Mouse (Mus musculus) CH12F3 (cell line): ENCODE measurements at regions not wholly inside any gene's neighbourhood (a gene's known extent, or its start where the extent isn't known, plus 50 kb on each side); places are given as distances from the start of the nearest gene placed in this dataset.

Source experiments
- in situ Hi-C: fragments of 300-500 bp; cut with MboI; formaldehyde crosslinking; loops from 2 replicates; pipeline ENCODE4 v1.14.3; 2020; ENCODE audit warnings: low sequenced_read_pairs

GRCm38 (mm10) chr13:71157656-71158299 is 316.2 kb upstream of the Adamts16 start:
- in situ Hi-C loops = no loop called here

- in situ Hi-C loops = no loop called here
These were observed 308.5 kb upstream of the Adamts16 start for GRCm38 (mm10) chr13:71150092-71150491.

GRCm38 (mm10) chr13:71149303-71149696 is 307.7 kb upstream of the Adamts16 start:
- in situ Hi-C loops = no loop called here

GRCm38 (mm10) chr13:71148491-71149302 is 307.1 kb upstream of the Adamts16 start:
- in situ Hi-C loops = no loop called here

- in situ Hi-C loops = no loop called here
These were observed 305.3 kb upstream of the Adamts16 start for GRCm38 (mm10) chr13:71146859-71147443.

- in situ Hi-C loops = no loop called here
These were observed 297.2 kb upstream of the Adamts16 start for GRCm38 (mm10) chr13:71138745-71139312.

GRCm38 (mm10) chr13:71135940-71136632 is 294.5 kb upstream of the Adamts16 start:
- in situ Hi-C loops = no loop called here

GRCm38 (mm10) chr13:71121484-71121883 is 279.9 kb upstream of the Adamts16 start:
- in situ Hi-C loops = no loop called here

GRCm38 (mm10) chr13:71108175-71108574 is 266.6 kb upstream of the Adamts16 start:
- in situ Hi-C loops = no loop called here

GRCm38 (mm10) chr13:71105229-71105838 is 263.7 kb upstream of the Adamts16 start:
- in situ Hi-C loops = no loop called here

- in situ Hi-C loops = no loop called here
These were observed 263.0 kb upstream of the Adamts16 start for GRCm38 (mm10) chr13:71104419-71105228.

GRCm38 (mm10) chr13:71084301-71084700 is 242.7 kb upstream of the Adamts16 start:
- in situ Hi-C loops = no loop called here

GRCm38 (mm10) chr13:71075916-71076315 is 234.3 kb upstream of the Adamts16 start:
- in situ Hi-C loops = no loop called here

- in situ Hi-C loops = no loop called here
These were observed 232.4 kb upstream of the Adamts16 start for GRCm38 (mm10) chr13:71074012-71074411.

- in situ Hi-C loops = no loop called here
These were observed 227.2 kb upstream of the Adamts16 start for GRCm38 (mm10) chr13:71068757-71069201.

GRCm38 (mm10) chr13:71068011-71068410 is 226.4 kb upstream of the Adamts16 start:
- in situ Hi-C loops = no loop called here

- in situ Hi-C loops = no loop called here
These were observed 224.0 kb upstream of the Adamts16 start for GRCm38 (mm10) chr13:71065568-71065967.

GRCm38 (mm10) chr13:71064590-71065307 is 223.1 kb upstream of the Adamts16 start:
- in situ Hi-C loops = no loop called here
